8 mouse cellular contexts compared by ENCODE assay signal in the genomic region with DNA sequence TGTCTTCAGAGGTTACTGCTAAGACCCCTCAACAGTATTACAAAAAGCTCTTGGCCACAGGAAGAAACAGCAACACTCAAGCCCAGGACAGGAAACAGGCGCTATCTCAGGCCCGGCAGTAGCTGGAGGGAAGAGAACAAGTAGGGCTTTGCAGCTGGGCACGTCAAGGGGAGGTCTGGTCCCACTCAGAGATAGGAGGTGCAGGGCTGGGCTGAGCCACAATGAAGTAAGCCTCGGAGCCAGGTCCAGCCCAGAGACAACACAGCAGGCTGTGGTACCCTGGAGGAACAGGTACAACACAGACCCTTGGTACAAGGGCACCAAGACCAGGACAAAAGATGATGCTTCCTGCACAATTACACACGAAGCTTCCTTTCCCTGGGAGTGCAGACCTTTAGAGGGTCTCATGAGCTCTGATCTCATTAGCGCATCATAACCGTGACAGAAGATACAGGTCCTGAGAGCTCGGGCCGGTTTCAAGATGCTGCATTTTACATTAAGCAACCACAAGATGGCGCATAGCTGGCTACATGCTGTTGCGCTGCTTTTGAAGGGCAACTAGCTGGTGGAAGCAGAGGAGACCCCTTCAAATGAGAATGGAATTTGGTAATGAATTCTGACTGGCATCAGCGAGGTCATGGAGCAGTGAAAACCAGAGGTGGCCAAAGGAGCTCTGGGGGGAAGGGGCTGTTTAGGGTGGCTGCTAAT. TPM values are rescaled to one million over a fixed set of nuclear protein-coding genes. Genes with fewer than 3 reads are reported as not detected.
DNase-seq lines count a peak whose midpoint lies in the region; ATAC-seq and TF ChIP-seq lines count a peak whose summit lies in the region.
"Had no signal": no experiment of that assay in that cellular context is flagged by ENCODE, and none has a peak within 500 bp of the region (broad histone marks: within the 10 kb centered on the region; RNA-seq: fewer than 3 reads in every experiment).

No protein-coding gene starts in this region.

- no peaks in the 10 kb centered on the region for H3K9me3 ChIP-seq in liver, embryonic 13.5 days (replicated peaks)
- no peaks in the 10 kb centered on the region for H3K9me3 ChIP-seq in neural tube, embryonic 11.5 days (ENCODE audit: control insufficient read depth, low read length)
- H3K9me3 ChIP-seq: neural tube, embryonic 12.5 days had no signal

- no peak overlapping the region for H3K27ac ChIP-seq in bone marrow, adult 2 months (ENCODE audit: control insufficient read depth, insufficient read depth, low read depth, low read length, poor library complexity)
- H3K27ac ChIP-seq in liver, embryonic 13.5 days, result peak overlapping the region; percentile 35
- H3K27ac ChIP-seq in neural tube, embryonic 11.5 days (ENCODE audit: low read depth, low read length), result no peak overlapping the region
- H3K27ac ChIP-seq: neural tube, embryonic 12.5 days had no signal

- H3K9ac ChIP-seq in liver, embryonic 13.5 days, result no peak overlapping the region
- no peak overlapping the region for H3K9ac ChIP-seq in neural tube, embryonic 11.5 days (ENCODE audit: low read length)
- H3K9ac ChIP-seq: neural tube, embryonic 12.5 days had no signal

- WGBS in bone marrow, adult 2 months, result 13% methylated on average over 12 of the region's 12 CpGs
- 23% methylated on average over 12 of the region's 12 CpGs for WGBS in liver, embryonic 13.5 days (ENCODE audit: insufficient replicate concordance)
- 56% methylated on average over 12 of the region's 12 CpGs for WGBS in neural tube, embryonic 11.5 days

- peaks cover 8% of the 10 kb centered on the region; the same call in 1 of the 2 replicates for H3K36me3 ChIP-seq in liver, embryonic 13.5 days
- H3K36me3 ChIP-seq in neural tube, embryonic 11.5 days (ENCODE audit: control insufficient read depth, insufficient read depth, low read length), result no peaks in the 10 kb centered on the region
- H3K36me3 ChIP-seq: neural tube, embryonic 12.5 days had no signal

- peak; percentile 41 to 51 for DNase-seq in layer of hippocampus, postnatal 10 days (ENCODE audit: low spot score in 2 of 2)
- no peak for DNase-seq in layer of hippocampus, postnatal 25 days (ENCODE audit: extremely low spot score in 1 of 2, low spot score in 1 of 2)
- no peak for DNase-seq in liver, embryonic 13.5 days
- peak; percentile 63 for DNase-seq in neural tube, embryonic 11.5 days (ENCODE audit: low spot score)

- ATAC-seq in granulocyte monocyte progenitor cell, adult 5-6 weeks (replicated peaks; ENCODE audit: poor library complexity, severe bottlenecking), result peak; percentile 40
- ATAC-seq in liver, embryonic 13.5 days (ENCODE audit: low read depth), result no peak
- no peak for ATAC-seq in neural tube, embryonic 11.5 days (ENCODE audit: insufficient read depth, low FRiP score, low TSS enrichment)
- ATAC-seq in frontal cortex, adult (ENCODE audit: low TSS enrichment), result no peak

- H3K4me3 ChIP-seq in bone marrow, adult 2 months (replicated peaks; ENCODE audit: control insufficient read depth, low read depth, low read length), result no peak overlapping the region
- H3K4me3 ChIP-seq in liver, embryonic 13.5 days (replicated peaks), result no peak overlapping the region
- H3K4me3 ChIP-seq in neural tube, embryonic 11.5 days (ENCODE audit: low read depth, low read length), result no peak overlapping the region
- H3K4me3 ChIP-seq: neural tube, embryonic 12.5 days had no signal

- peak; percentile 70 for TF ChIP-seq CTCF in bone marrow, adult 2 months (IDR thresholded peaks at IDR 0.05; ENCODE audit: control insufficient read depth, insufficient read depth, low read length)

- no peaks in the 10 kb centered on the region for H3K27me3 ChIP-seq in liver, embryonic 13.5 days
- no peaks in the 10 kb centered on the region for H3K27me3 ChIP-seq in neural tube, embryonic 11.5 days (ENCODE audit: control insufficient read depth, insufficient read depth, low read length)
- H3K27me3 ChIP-seq: neural tube, embryonic 12.5 days had no signal

- no peak for TF ChIP-seq POLR2A in bone marrow, adult 2 months (IDR thresholded peaks at IDR 0.05; ENCODE audit: borderline replicate concordance, control insufficient read depth, low read depth, low read length)

- peak overlapping the region; percentile 9; the same call in 1 of the 2 replicates for H3K4me2 ChIP-seq in liver, embryonic 13.5 days
- H3K4me2 ChIP-seq in neural tube, embryonic 11.5 days (ENCODE audit: low read depth), result no peak overlapping the region
- H3K4me2 ChIP-seq: neural tube, embryonic 12.5 days had no signal

- peaks cover 3% of the 10 kb centered on the region; the same call in 1 of the 2 replicates for H3K4me1 ChIP-seq in bone marrow, adult 2 months (ENCODE audit: control insufficient read depth, insufficient read depth, low read length)
- peaks cover 100% of the 10 kb centered on the region for H3K4me1 ChIP-seq in liver, embryonic 13.5 days (replicated peaks)
- peaks cover 7% of the 10 kb centered on the region for H3K4me1 ChIP-seq in neural tube, embryonic 11.5 days (ENCODE audit: control insufficient read depth, insufficient read depth, low read length)

RNA-seq across cellular contexts. Expression of a gene that starts 23.6 kb away (rescaled TPM):
- 1 to 10 TPM; 1.7 to 2.1 TPM for total RNA-seq in layer of hippocampus, postnatal 10 days (2021)
- total RNA-seq in layer of hippocampus, postnatal 25 days (2021), result 1 to 10 TPM; 1.3 to 2.1 TPM
- polyA plus RNA-seq in bone marrow, adult 2 months (2011; ENCODE audit: insufficient read depth, insufficient read length, low replicate concordance, missing spikeins), result 31.3 and 31.7 TPM in 2 replicates
- not detected in 2 replicates for total RNA-seq in granulocyte monocyte progenitor cell, adult 5-6 weeks (2014; fragmentation: Nextera tagmentation)
- total RNA-seq in granulocyte monocyte progenitor cell, adult 5-6 weeks (2017), result not detected in 2 replicates
- polyA plus RNA-seq in liver, embryonic 13.5 days (2015; fragmentation: Nextera tagmentation; extraction: Ambion mirVana), result 28.5 and 32.7 TPM in 2 replicates
- 9.9 and 10.9 TPM in 2 replicates for polyA plus RNA-seq in neural tube, embryonic 11.5 days (2014; fragmentation: Nextera tagmentation; extraction: Ambion mirVana)

RNA-seq across cellular contexts. Expression of a gene that starts 26.9 kb away (rescaled TPM):
- 100 to 1,000 TPM; 115 to 118 TPM for total RNA-seq in layer of hippocampus, postnatal 10 days (2021)
- 10 to 100 TPM; 97.0 to 97.1 TPM for total RNA-seq in layer of hippocampus, postnatal 25 days (2021)
- 90.9 and 133 TPM in 2 replicates for polyA plus RNA-seq in bone marrow, adult 2 months (2011; ENCODE audit: insufficient read depth, insufficient read length, low replicate concordance, missing spikeins)
- total RNA-seq in granulocyte monocyte progenitor cell, adult 5-6 weeks (2014; fragmentation: Nextera tagmentation), result 5.2 and 6.8 TPM in 2 replicates
- total RNA-seq in granulocyte monocyte progenitor cell, adult 5-6 weeks (2017), result 5.4 and 6.6 TPM in 2 replicates
- polyA plus RNA-seq in liver, embryonic 13.5 days (2015; fragmentation: Nextera tagmentation; extraction: Ambion mirVana), result 17.5 and 22.1 TPM in 2 replicates
- polyA plus RNA-seq in neural tube, embryonic 11.5 days (2014; fragmentation: Nextera tagmentation; extraction: Ambion mirVana), result 28.8 and 29.1 TPM in 2 replicates

RNA-seq across cellular contexts. Expression of a gene that starts 31.9 kb away (rescaled TPM):
- under 1 TPM in 1 of 2 experiments, not detected in 1; 0.34 TPM for total RNA-seq in layer of hippocampus, postnatal 10 days (2021)
- under 1 TPM; 0.32 to 0.68 TPM for total RNA-seq in layer of hippocampus, postnatal 25 days (2021)
- not detected in 2 replicates for polyA plus RNA-seq in bone marrow, adult 2 months (2011; ENCODE audit: insufficient read depth, insufficient read length, low replicate concordance, missing spikeins)
- total RNA-seq in granulocyte monocyte progenitor cell, adult 5-6 weeks (2014; fragmentation: Nextera tagmentation), result not detected in 2 replicates
- not detected in 2 replicates for total RNA-seq in granulocyte monocyte progenitor cell, adult 5-6 weeks (2017)
- not detected in 2 replicates for polyA plus RNA-seq in liver, embryonic 13.5 days (2015; fragmentation: Nextera tagmentation; extraction: Ambion mirVana)
- polyA plus RNA-seq in neural tube, embryonic 11.5 days (2014; fragmentation: Nextera tagmentation; extraction: Ambion mirVana), result not detected in 2 replicates
- polyA plus RNA-seq: neural tube, embryonic 12.5 days had no signal

Comparison
In these comparisons a context has a peak if more than half of its experiments do, and no peak if none do; other contexts are left out.
1. DNase-seq: peak in layer of hippocampus, postnatal 10 days (2 of 2) and neural tube, embryonic 11.5 days (single experiment); none in layer of hippocampus, postnatal 25 days (0 of 2) and liver, embryonic 13.5 days (single experiment).
2. RNA of a gene that starts 26.9 kb away (total RNA-seq): 115 to 118 TPM in layer of hippocampus, postnatal 10 days and 97.0 to 97.1 TPM in layer of hippocampus, postnatal 25 days; 5.2 to 6.8 TPM in granulocyte monocyte progenitor cell, adult 5-6 weeks; every median in the first group is over 10 times any median in the second.